Mouse (Mus musculus): ENCODE measurements around the gene Rora. TPM values are rescaled to one million over a fixed set of nuclear protein-coding genes. Genes with fewer than 3 reads are reported as not detected.

Rora gene
- polyA plus RNA-seq, 1 experiment from 2014 or later, result 12.3 TPM

DNA sequence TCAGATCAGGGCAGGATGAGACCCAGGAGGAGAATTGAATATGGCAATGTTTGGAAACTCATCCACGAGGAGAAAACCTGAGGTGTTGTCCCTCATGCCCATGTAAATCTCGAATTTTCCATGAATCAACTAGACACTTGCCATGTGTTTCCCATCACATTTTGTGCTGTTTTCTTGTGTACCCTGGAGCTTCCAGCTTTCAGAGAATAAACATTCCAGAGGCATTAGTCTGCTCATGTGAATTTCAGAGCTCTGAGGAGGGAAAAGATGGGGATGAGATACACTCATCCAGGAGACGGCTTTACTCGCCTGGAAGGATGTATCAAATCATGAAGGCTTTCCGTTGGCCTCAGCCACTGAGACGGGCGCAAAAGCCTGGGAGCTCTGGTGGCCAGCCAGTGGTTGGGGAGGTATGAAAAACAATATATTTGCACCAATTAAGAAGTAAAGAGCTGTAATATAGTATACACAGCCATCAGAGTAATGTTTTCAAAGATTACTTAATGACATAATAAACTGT is 391.1 kb downstream of the Rora start:
- 75% methylated on average over 7 of the region's 7 CpGs for WGBS
- ATAC-seq (ENCODE audit: low read depth) (no peak), DNase-seq (ENCODE audit: low spot score) (no peak)
- no peaks in the 10 kb centered on the region for H3K4me1 ChIP-seq (ENCODE audit: control insufficient read depth, insufficient read depth, low read length)
- H3K9ac ChIP-seq (ENCODE audit: low read depth, low read length), result no peak overlapping the region
- no peaks in the 10 kb centered on the region for H3K27me3 ChIP-seq (replicated peaks; ENCODE audit: control insufficient read depth, insufficient read depth, low read length)
- no peak overlapping the region for H3K4me3 ChIP-seq (ENCODE audit: low read depth, low read length)
- no peak overlapping the region for H3K4me2 ChIP-seq (ENCODE audit: low read depth, low read length)
- H3K9me3 ChIP-seq (ENCODE audit: control insufficient read depth, low read length), result no peaks in the 10 kb centered on the region
- H3K36me3 ChIP-seq (ENCODE audit: control insufficient read depth, insufficient read depth, low read length), result no peaks in the 10 kb centered on the region
- no peak overlapping the region for H3K27ac ChIP-seq (replicated peaks; ENCODE audit: low read depth, low read length)

DNA sequence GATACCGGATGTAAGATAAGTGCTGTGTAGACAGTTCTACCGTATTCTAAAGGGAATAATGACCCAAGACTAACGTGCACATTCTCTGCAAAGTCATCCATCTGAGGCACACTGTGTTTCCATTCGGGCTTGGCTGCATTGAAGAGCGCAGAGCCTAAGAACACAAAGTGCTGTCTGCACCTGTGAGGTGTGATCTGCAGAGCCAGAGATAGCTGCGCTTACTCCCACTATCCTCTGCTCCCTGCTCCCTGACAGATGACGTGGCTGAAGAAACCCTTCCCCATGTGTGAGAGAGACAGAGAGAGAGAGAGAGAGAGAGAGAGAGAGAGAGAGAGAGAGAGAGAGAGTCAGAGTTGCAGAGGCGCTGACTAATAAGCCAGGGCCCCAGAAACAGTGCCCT is 392.3 kb downstream of the Rora start:
- 82% methylated on average over 8 of the region's 8 CpGs for WGBS
- DNase-seq (ENCODE audit: low spot score) (no peak), ATAC-seq (ENCODE audit: low read depth) (no peak)
- Histone ChIP-seq H3K9me3 (ENCODE audit: control insufficient read depth, low read length) (no peaks in the 10 kb centered on the region), H3K4me2 (ENCODE audit: low read depth, low read length) (no peak overlapping the region), H3K36me3 (ENCODE audit: control insufficient read depth, insufficient read depth, low read length) (no peaks in the 10 kb centered on the region), H3K27ac (replicated peaks; ENCODE audit: low read depth, low read length) (no peak overlapping the region), H3K27me3 (replicated peaks; ENCODE audit: control insufficient read depth, insufficient read depth, low read length) (no peaks in the 10 kb centered on the region), H3K4me1 (ENCODE audit: control insufficient read depth, insufficient read depth, low read length) (no peaks in the 10 kb centered on the region), H3K4me3 (ENCODE audit: low read depth, low read length) (no peak overlapping the region), H3K9ac (ENCODE audit: low read depth, low read length) (no peak overlapping the region)

DNA sequence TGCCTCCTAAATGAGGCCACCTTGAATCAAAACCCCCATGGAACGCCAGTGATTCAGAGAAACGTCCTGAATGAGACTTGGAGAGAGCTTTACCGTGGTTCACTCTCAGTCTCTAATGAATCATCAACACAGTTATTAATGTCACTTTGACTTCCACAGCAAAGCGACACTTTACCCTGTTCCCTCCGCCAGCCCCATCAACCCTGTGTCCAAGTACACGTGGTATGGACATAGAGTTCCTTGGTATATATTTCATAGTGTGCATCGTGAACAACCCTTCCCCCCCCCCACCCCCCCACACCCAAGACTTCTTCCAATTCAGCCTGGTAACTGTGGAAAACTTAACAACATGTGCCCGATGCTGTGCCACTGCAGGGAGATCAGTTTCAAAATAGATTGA is 397.3 kb downstream of the Rora start:
- no peaks in the 10 kb centered on the region for H3K9me3 ChIP-seq (ENCODE audit: control insufficient read depth, low read length)
- ATAC-seq (ENCODE audit: low read depth), result no peak
- no peak overlapping the region for H3K4me3 ChIP-seq (ENCODE audit: low read depth, low read length)
- no peak overlapping the region for H3K27ac ChIP-seq (replicated peaks; ENCODE audit: low read depth, low read length)
- no peak overlapping the region for H3K4me2 ChIP-seq (ENCODE audit: low read depth, low read length)
- WGBS, result 65% methylated on average over 8 of the region's 8 CpGs
- H3K4me1 ChIP-seq (ENCODE audit: control insufficient read depth, insufficient read depth, low read length), result no peaks in the 10 kb centered on the region
- DNase-seq (ENCODE audit: low spot score), result no peak
- H3K36me3 ChIP-seq (ENCODE audit: control insufficient read depth, insufficient read depth, low read length), result no peaks in the 10 kb centered on the region
- H3K27me3 ChIP-seq (replicated peaks; ENCODE audit: control insufficient read depth, insufficient read depth, low read length), result no peaks in the 10 kb centered on the region
- no peak overlapping the region for H3K9ac ChIP-seq (ENCODE audit: low read depth, low read length)

DNA sequence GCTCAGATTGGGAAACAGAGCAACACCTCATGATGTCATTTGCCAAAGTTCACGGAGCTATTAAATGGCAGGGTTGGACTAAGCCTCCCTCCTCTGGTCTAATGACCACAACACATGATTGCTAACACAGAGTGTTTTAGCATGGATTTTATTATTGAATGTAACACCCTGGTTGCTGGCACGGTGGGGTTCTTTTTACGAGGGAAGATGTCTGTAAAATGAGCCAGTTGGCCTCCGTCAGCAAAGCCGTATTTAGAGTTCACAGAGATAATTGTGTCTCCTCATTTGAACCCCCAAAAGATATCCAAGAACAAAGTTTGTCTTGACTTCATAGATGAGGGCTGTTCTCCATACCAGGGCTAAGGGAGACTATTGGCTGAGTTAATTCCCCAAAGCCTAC is 398.3 kb downstream of the Rora start:
- Histone ChIP-seq H3K9me3 (ENCODE audit: control insufficient read depth, low read length) (no peaks in the 10 kb centered on the region), H3K36me3 (ENCODE audit: control insufficient read depth, insufficient read depth, low read length) (no peaks in the 10 kb centered on the region), H3K4me2 (ENCODE audit: low read depth, low read length) (no peak overlapping the region), H3K9ac (ENCODE audit: low read depth, low read length) (no peak overlapping the region), H3K4me3 (ENCODE audit: low read depth, low read length) (no peak overlapping the region), H3K27ac (replicated peaks; ENCODE audit: low read depth, low read length) (no peak overlapping the region), H3K27me3 (replicated peaks; ENCODE audit: control insufficient read depth, insufficient read depth, low read length) (no peaks in the 10 kb centered on the region), H3K4me1 (ENCODE audit: control insufficient read depth, insufficient read depth, low read length) (no peaks in the 10 kb centered on the region)
- DNase-seq (ENCODE audit: low spot score), result no peak
- ATAC-seq (ENCODE audit: low read depth), result no peak
- 83% methylated on average over 5 of the region's 5 CpGs for WGBS

DNA sequence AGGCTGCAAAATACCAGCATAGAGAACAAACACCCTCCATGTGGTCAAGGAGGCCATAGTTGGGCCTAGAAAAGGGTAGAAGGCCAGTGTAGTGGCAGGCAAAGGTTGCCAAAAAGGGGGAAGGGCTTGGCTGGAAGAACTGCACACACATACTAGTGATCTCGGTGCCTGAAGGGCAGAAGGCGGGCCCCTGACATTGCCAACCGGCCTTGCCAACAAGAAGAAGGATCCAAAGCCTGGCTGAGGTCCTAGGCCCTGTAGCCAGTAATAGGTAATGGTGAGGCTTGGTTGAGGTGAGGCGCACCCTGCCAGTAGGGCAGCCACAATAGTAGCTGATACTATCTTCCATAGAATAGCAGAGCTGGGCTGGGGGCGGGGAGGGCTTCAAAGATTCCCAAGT is 401.7 kb downstream of the Rora start:
- H3K4me3 ChIP-seq (ENCODE audit: low read depth, low read length), result no peak overlapping the region
- no peak for DNase-seq (ENCODE audit: low spot score)
- H3K27me3 ChIP-seq (replicated peaks; ENCODE audit: control insufficient read depth, insufficient read depth, low read length), result no peaks in the 10 kb centered on the region
- H3K36me3 ChIP-seq (ENCODE audit: control insufficient read depth, insufficient read depth, low read length), result no peaks in the 10 kb centered on the region
- WGBS, result 89% methylated on average over 5 of the region's 5 CpGs
- H3K9ac ChIP-seq (ENCODE audit: low read depth, low read length), result no peak overlapping the region
- no peak for ATAC-seq (ENCODE audit: low read depth)
- no peaks in the 10 kb centered on the region for H3K4me1 ChIP-seq (ENCODE audit: control insufficient read depth, insufficient read depth, low read length)
- H3K27ac ChIP-seq (replicated peaks; ENCODE audit: low read depth, low read length), result no peak overlapping the region
- no peaks in the 10 kb centered on the region for H3K9me3 ChIP-seq (ENCODE audit: control insufficient read depth, low read length)
- H3K4me2 ChIP-seq (ENCODE audit: low read depth, low read length), result no peak overlapping the region

DNA sequence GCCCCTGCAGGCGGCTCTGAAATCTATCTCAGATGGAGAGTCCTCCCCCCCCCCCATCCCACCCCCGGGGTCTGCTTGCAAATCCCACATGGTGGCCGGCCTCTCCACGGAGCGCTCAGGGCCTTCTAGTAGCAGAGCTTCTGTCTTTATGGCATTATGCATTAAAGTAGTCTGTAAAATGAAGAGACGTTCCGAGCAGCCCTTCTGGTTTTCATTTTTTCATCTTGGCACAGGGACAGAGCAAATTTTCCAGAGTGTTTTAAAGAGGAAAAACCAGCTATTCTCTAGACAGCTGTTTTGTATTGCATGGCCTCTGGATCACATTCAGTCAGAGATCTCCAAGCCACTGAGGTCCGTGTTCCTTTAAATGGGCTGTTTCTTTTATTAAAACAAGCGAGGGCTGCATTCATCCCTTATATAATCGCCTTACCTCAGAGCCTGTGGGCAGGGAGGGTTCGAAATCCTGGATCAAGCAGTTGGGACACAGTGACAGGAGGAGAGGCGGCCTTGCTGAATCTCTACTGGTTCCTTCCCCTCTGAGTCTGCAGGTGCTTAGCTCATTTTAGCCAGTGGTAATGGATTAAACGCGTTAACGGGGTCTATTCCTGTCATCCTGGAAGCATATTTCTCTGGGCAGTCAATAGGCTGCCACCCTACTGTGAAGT is 417.7 kb downstream of the Rora start:
- no peaks in the 10 kb centered on the region for H3K9me3 ChIP-seq (ENCODE audit: control insufficient read depth, low read length)
- DNase-seq (ENCODE audit: low spot score) (peak; percentile 91), ATAC-seq (ENCODE audit: low read depth) (peak; percentile 55)
- WGBS, result 28% methylated on average over 15 of the region's 15 CpGs
- H3K4me2 ChIP-seq (ENCODE audit: low read depth, low read length), result peak overlapping the region; percentile 20
- no peaks in the 10 kb centered on the region for H3K36me3 ChIP-seq (ENCODE audit: control insufficient read depth, insufficient read depth, low read length)
- peaks cover 16% of the 10 kb centered on the region for H3K4me1 ChIP-seq (ENCODE audit: control insufficient read depth, insufficient read depth, low read length)
- no peak overlapping the region for H3K4me3 ChIP-seq (ENCODE audit: low read depth, low read length)
- no peaks in the 10 kb centered on the region for H3K27me3 ChIP-seq (replicated peaks; ENCODE audit: control insufficient read depth, insufficient read depth, low read length)
- no peak overlapping the region; the same call in 1 of the 2 replicates for H3K27ac ChIP-seq (replicated peaks; ENCODE audit: low read depth, low read length)
- H3K9ac ChIP-seq (ENCODE audit: low read depth, low read length), result no peak overlapping the region

DNA sequence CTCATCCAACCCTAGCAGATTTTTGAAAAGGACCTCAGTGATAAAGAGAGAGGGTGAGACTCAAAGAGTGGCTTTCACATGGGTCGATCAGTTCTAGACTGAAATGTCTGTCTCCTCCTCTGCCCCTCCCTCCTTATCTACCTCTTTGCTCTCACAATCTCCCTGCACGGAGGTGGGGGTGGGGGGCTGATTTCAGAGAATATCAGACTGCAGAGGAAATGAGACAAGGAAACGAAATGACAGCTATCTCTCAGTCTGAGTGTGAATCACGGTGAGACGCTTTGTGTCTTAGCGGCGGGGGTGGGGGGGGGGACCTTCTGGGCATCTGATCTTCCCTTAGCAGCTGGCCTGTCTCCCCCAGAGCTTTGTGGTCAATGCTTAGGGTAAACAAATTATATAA is 419.7 kb downstream of the Rora start:
- Histone ChIP-seq H3K9ac (ENCODE audit: low read depth, low read length) (no peak overlapping the region), H3K27me3 (replicated peaks; ENCODE audit: control insufficient read depth, insufficient read depth, low read length) (no peaks in the 10 kb centered on the region), H3K4me2 (ENCODE audit: low read depth, low read length) (no peak overlapping the region), H3K4me1 (ENCODE audit: control insufficient read depth, insufficient read depth, low read length) (peaks cover 16% of the 10 kb centered on the region), H3K27ac (replicated peaks; ENCODE audit: low read depth, low read length) (no peak overlapping the region), H3K4me3 (ENCODE audit: low read depth, low read length) (no peak overlapping the region), H3K36me3 (ENCODE audit: control insufficient read depth, insufficient read depth, low read length) (no peaks in the 10 kb centered on the region), H3K9me3 (ENCODE audit: control insufficient read depth, low read length) (no peaks in the 10 kb centered on the region)
- no peak for DNase-seq (ENCODE audit: low spot score)
- no peak for ATAC-seq (ENCODE audit: low read depth)
- WGBS, result 70% methylated on average over 7 of the region's 7 CpGs

DNA sequence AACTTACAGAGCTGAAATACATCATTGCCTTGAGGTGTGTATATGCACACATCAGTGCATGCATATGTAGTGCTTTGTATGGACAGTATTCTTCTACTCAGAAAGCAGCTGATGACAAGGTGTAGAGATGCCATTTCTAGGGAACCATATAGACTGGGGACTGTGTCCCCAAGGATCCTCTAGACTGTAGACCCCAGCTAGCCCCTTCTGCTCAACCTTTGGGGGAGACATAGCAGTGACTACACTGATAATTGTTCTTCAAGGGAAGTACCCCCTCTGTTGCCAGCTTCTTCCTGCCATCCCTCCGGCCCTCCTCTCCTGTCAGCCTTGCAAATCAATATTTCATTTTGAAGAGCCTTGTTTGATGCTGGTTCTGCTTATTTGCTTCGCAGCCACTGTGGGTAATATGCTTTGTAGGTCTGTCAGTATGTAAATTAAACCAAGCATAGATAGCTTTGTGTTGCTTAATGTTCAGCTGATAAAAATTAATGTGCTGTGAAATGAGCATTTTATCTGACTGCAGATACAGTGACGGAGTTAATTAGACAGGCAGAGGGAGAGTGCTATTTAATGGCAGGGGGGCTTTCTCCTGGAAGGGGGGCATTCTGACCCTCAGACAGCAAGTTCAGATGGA is 430.6 kb downstream of the Rora start:
- Histone ChIP-seq H3K4me1 (ENCODE audit: control insufficient read depth, insufficient read depth, low read length) (peaks cover 11% of the 10 kb centered on the region), H3K9ac (ENCODE audit: low read depth, low read length) (no peak overlapping the region), H3K27me3 (replicated peaks; ENCODE audit: control insufficient read depth, insufficient read depth, low read length) (no peaks in the 10 kb centered on the region), H3K36me3 (ENCODE audit: control insufficient read depth, insufficient read depth, low read length) (no peaks in the 10 kb centered on the region), H3K4me3 (ENCODE audit: low read depth, low read length) (no peak overlapping the region), H3K4me2 (ENCODE audit: low read depth, low read length) (no peak overlapping the region), H3K9me3 (ENCODE audit: control insufficient read depth, low read length) (no peaks in the 10 kb centered on the region), H3K27ac (replicated peaks; ENCODE audit: low read depth, low read length) (no peak overlapping the region)
- no peak for ATAC-seq (ENCODE audit: low read depth)
- DNase-seq (ENCODE audit: low spot score), result no peak
- 65% methylated on average over 3 of the region's 3 CpGs for WGBS
